Mouse (Mus musculus): ENCODE data around the gene Usp34. TPM values are rescaled to one million over a fixed set of nuclear protein-coding genes. Genes with fewer than 3 reads are reported as not detected.
"Not testable (repeated sequence)": the region's sequence is repeated elsewhere in the genome, so short reads cannot be mapped to it uniquely, and the experiment has no call there.

The Usp34 gene
- polyA plus RNA-seq, 1 experiment, result 110 TPM

- Histone ChIP-seq H3K27ac (ENCODE audit: insufficient read depth, low read length) (no peak overlapping the region), H3K27me3 (ENCODE audit: control insufficient read depth, insufficient read depth, low read length, poor library complexity, severe bottlenecking) (no peaks in the 10 kb centered on the region), H3K9ac (ENCODE audit: low read depth, poor library complexity, severe bottlenecking) (no peak overlapping the region), H3K4me3 (ENCODE audit: low read depth, low read length) (no peak overlapping the region), H3K36me3 (ENCODE audit: control insufficient read depth, insufficient read depth, low read length, poor library complexity, severe bottlenecking) (peaks cover 50% of the 10 kb centered on the region), H3K9me3 (replicated peaks; ENCODE audit: control insufficient read depth, insufficient read depth, low read length, poor library complexity, severe bottlenecking) (no peaks in the 10 kb centered on the region), H3K4me1 (ENCODE audit: control insufficient read depth, insufficient read depth, low read length) (no peaks in the 10 kb centered on the region)
- no peak for TF ChIP-seq POLR2A (IDR thresholded peaks at IDR 0.05; ENCODE audit: insufficient read depth, low read length)
- no peak for TF ChIP-seq CTCF (IDR thresholded peaks at IDR 0.05; ENCODE audit: low read depth, low read length)
- no peak for TF ChIP-seq EP300 (IDR thresholded peaks at IDR 0.05; ENCODE audit: insufficient read depth, low read depth, low read length)
Observed at GRCm38 (mm10) chr11:23436076-23436475, 129.4 kb downstream of the Usp34 start.

- not testable (repeated sequence) for H3K27me3 ChIP-seq (ENCODE audit: control insufficient read depth, insufficient read depth, low read length, poor library complexity, severe bottlenecking); H3K27ac ChIP-seq (ENCODE audit: insufficient read depth, low read length); H3K9me3 ChIP-seq (replicated peaks; ENCODE audit: control insufficient read depth, insufficient read depth, low read length, poor library complexity, severe bottlenecking); H3K9ac ChIP-seq (ENCODE audit: low read depth, poor library complexity, severe bottlenecking); H3K4me1 ChIP-seq (ENCODE audit: control insufficient read depth, insufficient read depth, low read length); H3K4me3 ChIP-seq (ENCODE audit: low read depth, low read length)
- peaks cover 30% of the 10 kb centered on the region for H3K36me3 ChIP-seq (ENCODE audit: control insufficient read depth, insufficient read depth, low read length, poor library complexity, severe bottlenecking)
Observed at GRCm38 (mm10) chr11:23465862-23466261, 159.2 kb downstream of the Usp34 start.

- Histone ChIP-seq H3K4me3 (ENCODE audit: low read depth, low read length) (no peak overlapping the region), H3K9me3 (replicated peaks; ENCODE audit: control insufficient read depth, insufficient read depth, low read length, poor library complexity, severe bottlenecking) (no peaks in the 10 kb centered on the region), H3K36me3 (ENCODE audit: control insufficient read depth, insufficient read depth, low read length, poor library complexity, severe bottlenecking) (peaks cover 76% of the 10 kb centered on the region), H3K9ac (ENCODE audit: low read depth, poor library complexity, severe bottlenecking) (no peak overlapping the region), H3K27ac (ENCODE audit: insufficient read depth, low read length) (no peak overlapping the region), H3K4me1 (ENCODE audit: control insufficient read depth, insufficient read depth, low read length) (no peaks in the 10 kb centered on the region), H3K27me3 (ENCODE audit: control insufficient read depth, insufficient read depth, low read length, poor library complexity, severe bottlenecking) (no peaks in the 10 kb centered on the region)
- TF ChIP-seq CTCF (IDR thresholded peaks at IDR 0.05; ENCODE audit: low read depth, low read length) (no peak), EP300 (IDR thresholded peaks at IDR 0.05; ENCODE audit: insufficient read depth, low read depth, low read length) (no peak), POLR2A (IDR thresholded peaks at IDR 0.05; ENCODE audit: insufficient read depth, low read length) (no peak)
Observed at GRCm38 (mm10) chr11:23489955-23490354, 183.3 kb downstream of the Usp34 start.

- no peaks in the 10 kb centered on the region for H3K27me3 ChIP-seq (ENCODE audit: control insufficient read depth, insufficient read depth, low read length, poor library complexity, severe bottlenecking)
- H3K9me3 ChIP-seq (replicated peaks; ENCODE audit: control insufficient read depth, insufficient read depth, low read length, poor library complexity, severe bottlenecking), result no peaks in the 10 kb centered on the region
- H3K4me1 ChIP-seq (ENCODE audit: control insufficient read depth, insufficient read depth, low read length), result no peaks in the 10 kb centered on the region
- no peak overlapping the region for H3K27ac ChIP-seq (ENCODE audit: insufficient read depth, low read length)
- no peak overlapping the region for H3K9ac ChIP-seq (ENCODE audit: low read depth, poor library complexity, severe bottlenecking)
- peaks cover 66% of the 10 kb centered on the region for H3K36me3 ChIP-seq (ENCODE audit: control insufficient read depth, insufficient read depth, low read length, poor library complexity, severe bottlenecking)
- H3K4me3 ChIP-seq (ENCODE audit: low read depth, low read length), result no peak overlapping the region
- TF ChIP-seq CTCF (IDR thresholded peaks at IDR 0.05; ENCODE audit: low read depth, low read length), result no peak
- no peak for TF ChIP-seq POLR2A (IDR thresholded peaks at IDR 0.05; ENCODE audit: insufficient read depth, low read length)
- no peak for TF ChIP-seq EP300 (IDR thresholded peaks at IDR 0.05; ENCODE audit: insufficient read depth, low read depth, low read length)
Observed at GRCm38 (mm10) chr11:23492048-23492790, 185.5 kb downstream of the Usp34 start.

GRCm38 (mm10) chr11:23495231-23495630, 188.5 kb downstream of the Usp34 start:
- Histone ChIP-seq H3K4me3 (ENCODE audit: low read depth, low read length) (no peak overlapping the region), H3K27me3 (ENCODE audit: control insufficient read depth, insufficient read depth, low read length, poor library complexity, severe bottlenecking) (no peaks in the 10 kb centered on the region), H3K9ac (ENCODE audit: low read depth, poor library complexity, severe bottlenecking) (no peak overlapping the region), H3K36me3 (ENCODE audit: control insufficient read depth, insufficient read depth, low read length, poor library complexity, severe bottlenecking) (peaks cover 39% of the 10 kb centered on the region), H3K4me1 (ENCODE audit: control insufficient read depth, insufficient read depth, low read length) (no peaks in the 10 kb centered on the region), H3K27ac (ENCODE audit: insufficient read depth, low read length) (no peak overlapping the region), H3K9me3 (replicated peaks; ENCODE audit: control insufficient read depth, insufficient read depth, low read length, poor library complexity, severe bottlenecking) (no peaks in the 10 kb centered on the region)
- no peak for TF ChIP-seq CTCF (IDR thresholded peaks at IDR 0.05; ENCODE audit: low read depth, low read length)
- TF ChIP-seq POLR2A (IDR thresholded peaks at IDR 0.05; ENCODE audit: insufficient read depth, low read length), result no peak
- no peak for TF ChIP-seq EP300 (IDR thresholded peaks at IDR 0.05; ENCODE audit: insufficient read depth, low read depth, low read length)

GRCm38 (mm10) chr11:23496661-23497060, 190.0 kb downstream of the Usp34 start:
- H3K27ac ChIP-seq (ENCODE audit: insufficient read depth, low read length), result no peak overlapping the region

More at GRCm38 (mm10) chr11:23496661-23497060, 190.0 kb downstream of the Usp34 start:
- Histone ChIP-seq H3K9ac (ENCODE audit: low read depth, poor library complexity, severe bottlenecking) (0 out of 2 replicates have a peak overlapping the region, but pooled peaks have one; percentile 67), H3K4me1 (ENCODE audit: control insufficient read depth, insufficient read depth, low read length) (no peaks in the 10 kb centered on the region), H3K9me3 (replicated peaks; ENCODE audit: control insufficient read depth, insufficient read depth, low read length, poor library complexity, severe bottlenecking) (no peaks in the 10 kb centered on the region), H3K27me3 (ENCODE audit: control insufficient read depth, insufficient read depth, low read length, poor library complexity, severe bottlenecking) (no peaks in the 10 kb centered on the region), H3K4me3 (ENCODE audit: low read depth, low read length) (no peak overlapping the region), H3K36me3 (ENCODE audit: control insufficient read depth, insufficient read depth, low read length, poor library complexity, severe bottlenecking) (peaks cover 25% of the 10 kb centered on the region)
- TF ChIP-seq EP300 (IDR thresholded peaks at IDR 0.05; ENCODE audit: insufficient read depth, low read depth, low read length) (no peak), CTCF (IDR thresholded peaks at IDR 0.05; ENCODE audit: low read depth, low read length) (no peak), POLR2A (IDR thresholded peaks at IDR 0.05; ENCODE audit: insufficient read depth, low read length) (no peak)

All from ES-Bruce4 (cell line).